23 mouse cellular contexts compared by ENCODE assay signal in genomic region chr1:191042688-191043087, GRCm38 (mm10). TPM values are rescaled to one million over a fixed set of nuclear protein-coding genes. Genes with fewer than 3 reads are reported as not detected.
DNase-seq lines count a peak whose midpoint lies in the region; ATAC-seq and TF ChIP-seq lines count a peak whose summit lies in the region.
"Had no signal": no experiment of that assay in that cellular context is flagged by ENCODE, and none has a peak within 500 bp of the region (broad histone marks: within the 10 kb centered on the region; RNA-seq: fewer than 3 reads in every experiment).

No protein-coding gene starts in this region.

- ATAC-seq in heart, embryonic 11.5 days (replicated peaks; ENCODE audit: insufficient number of reproducible peaks, low FRiP score, low TSS enrichment): no peak
- no peak; the same call in 1 of the 2 replicates for ATAC-seq in kidney, postnatal 0 days (replicated peaks; ENCODE audit: low FRiP score, low read depth)
- peak; percentile 69 for ATAC-seq in G1E (ENCODE audit: extremely low read depth, insufficient number of reproducible peaks, low FRiP score, poor library complexity, severe bottlenecking)
- ATAC-seq: forebrain, embryonic 14.5 days had no signal

- H3K4me3 ChIP-seq in heart, embryonic 11.5 days (ENCODE audit: low read depth, low read length): no peak overlapping the region
- H3K4me3 ChIP-seq in kidney, postnatal 0 days (replicated peaks; ENCODE audit: low read depth, low read length): no peak overlapping the region
- H3K4me3 ChIP-seq in G1E (ENCODE audit: low read depth, low read length): no peak overlapping the region
- H3K4me3 ChIP-seq: embryonic facial prominence, embryonic 13.5 days; heart, adult 2 months; heart, embryonic 12.5 days; hindbrain, embryonic 10.5 days had no signal

- no peaks in the 10 kb centered on the region for H3K27me3 ChIP-seq in heart, embryonic 11.5 days (ENCODE audit: control insufficient read depth, insufficient read depth, low read length)
- H3K27me3 ChIP-seq in kidney, postnatal 0 days (ENCODE audit: insufficient read depth, low read length): no peaks in the 10 kb centered on the region
- H3K27me3 ChIP-seq in G1E (ENCODE audit: insufficient read depth, low read length): no peaks in the 10 kb centered on the region
- H3K27me3 ChIP-seq: CH12.LX; embryonic facial prominence, embryonic 13.5 days; heart, embryonic 12.5 days had no signal

- H3K4me2 ChIP-seq in heart, embryonic 11.5 days: no peak overlapping the region
- no peak overlapping the region for H3K4me2 ChIP-seq in kidney, postnatal 0 days (ENCODE audit: low read length)
- H3K4me2 ChIP-seq: embryonic facial prominence, embryonic 13.5 days; heart, embryonic 12.5 days; hindbrain, embryonic 14.5 days had no signal

- no peak for TF ChIP-seq CTCF in kidney, postnatal 0 days (IDR thresholded peaks at IDR 0.05; ENCODE audit: low read depth)
- TF ChIP-seq CTCF in G1E (IDR thresholded peaks at IDR 0.05; ENCODE audit: low read depth, low read length): no peak

- 67% methylated on average over 3 of the region's 3 CpGs for WGBS in heart, embryonic 11.5 days (ENCODE audit: insufficient replicate concordance)
- 29% methylated on average over 3 of the region's 3 CpGs for WGBS in kidney, postnatal 0 days

- H3K9me3 ChIP-seq in heart, embryonic 11.5 days (replicated peaks; ENCODE audit: control insufficient read depth, low read length): no peaks in the 10 kb centered on the region
- H3K9me3 ChIP-seq in kidney, postnatal 0 days (replicated peaks; ENCODE audit: low read length): no peaks in the 10 kb centered on the region
- H3K9me3 ChIP-seq in G1E (replicated peaks): no peaks in the 10 kb centered on the region
- H3K9me3 ChIP-seq: embryonic facial prominence, embryonic 13.5 days; heart, embryonic 12.5 days; hindbrain, embryonic 10.5 days had no signal

- no peaks in the 10 kb centered on the region for H3K4me1 ChIP-seq in heart, embryonic 11.5 days (ENCODE audit: control insufficient read depth, insufficient read depth, low read length)
- no peaks in the 10 kb centered on the region for H3K4me1 ChIP-seq in kidney, postnatal 0 days (replicated peaks; ENCODE audit: insufficient read depth, low read length)
- peaks cover 27% of the 10 kb centered on the region for H3K4me1 ChIP-seq in G1E (ENCODE audit: insufficient read depth, low read depth, low read length)
- H3K4me1 ChIP-seq: embryonic facial prominence, embryonic 13.5 days; heart, embryonic 12.5 days; hindbrain, embryonic 10.5 days had no signal

- intact Hi-C loops in left cerebral cortex, postnatal 25 days (cut with DNase I): no loop called here

- DNase-seq in heart, adult 11 months: peak; percentile 19
- peak; percentile 73 for DNase-seq in kidney, postnatal 0 days (ENCODE audit: low spot score)
- DNase-seq in kidney, adult 11 months: no peak
- no peak for DNase-seq in G1E (ENCODE audit: low spot score)
- DNase-seq in kidney, postnatal 4 days: peak; percentile 22 to 38
- DNase-seq in cerebellum, postnatal 14 days: no peak
- DNase-seq in left cerebral cortex, postnatal 25 days (ENCODE audit: low spot score in 2 of 2): no peak
- DNase-seq: adrenal gland, postnatal 14 days; cerebellum, adult 11-12 months; cerebellum, adult 9-10 months; cerebellum, postnatal 36 days; gastrocnemius, postnatal 10 days; heart, adult 2 months had no signal

- H3K9ac ChIP-seq in heart, embryonic 11.5 days (ENCODE audit: low read depth, low read length): no peak overlapping the region
- no peak overlapping the region for H3K9ac ChIP-seq in kidney, postnatal 0 days (ENCODE audit: low read depth, low read length)
- H3K9ac ChIP-seq: embryonic facial prominence, embryonic 13.5 days; heart, embryonic 12.5 days; hindbrain, embryonic 14.5 days had no signal

- no peaks in the 10 kb centered on the region for H3K36me3 ChIP-seq in heart, embryonic 11.5 days (ENCODE audit: control insufficient read depth, insufficient read depth, low read length)
- no peaks in the 10 kb centered on the region for H3K36me3 ChIP-seq in kidney, postnatal 0 days (ENCODE audit: insufficient read depth, low read length)
- peaks cover 19% of the 10 kb centered on the region for H3K36me3 ChIP-seq in G1E (replicated peaks)
- H3K36me3 ChIP-seq: embryonic facial prominence, embryonic 13.5 days; heart, embryonic 12.5 days; hindbrain, embryonic 10.5 days had no signal

- no peak overlapping the region for H3K27ac ChIP-seq in heart, embryonic 11.5 days (ENCODE audit: low read depth, low read length)
- H3K27ac ChIP-seq in kidney, postnatal 0 days: no peak overlapping the region
- H3K27ac ChIP-seq: embryonic facial prominence, embryonic 13.5 days; heart, adult 2 months; hindbrain, embryonic 10.5 days; hindbrain, embryonic 14.5 days had no signal

RNA-seq across cellular contexts. Expression of gene Spata45, which starts 6.2 kb away (rescaled TPM):
- polyA plus RNA-seq in heart, embryonic 11.5 days (2014; fragmentation: Nextera tagmentation; extraction: Ambion mirVana): 0.86 TPM in 1 of 2 replicates, not detected in the other
- polyA plus RNA-seq in kidney, postnatal 0 days (2015; fragmentation: Nextera tagmentation; extraction: Ambion mirVana): not detected in 2 replicates
- total RNA-seq in G1E (2014; fragmentation: Nextera tagmentation): not detected in 2 replicates
- total RNA-seq in G1E (2017): not detected in 2 replicates
- polyA plus RNA-seq in G1E (2012): not detected in 2 replicates
- not detected for total RNA-seq in left cerebral cortex, postnatal 25 days (2021)
- total RNA-seq: adrenal gland, postnatal 14 days; CH12.LX; gastrocnemius, postnatal 10 days; gastrocnemius, postnatal 4 days; heart, adult 2 months; heart, postnatal 25 days had no signal
- polyA plus RNA-seq: embryonic facial prominence, embryonic 13.5 days; forebrain, embryonic 14.5 days; heart, adult 2 months; heart, embryonic 12.5 days; heart, embryonic 16.5 days; hindbrain, embryonic 10.5 days; hindbrain, embryonic 14.5 days had no signal

RNA-seq across cellular contexts. Expression of gene Flvcr1, which starts 16.7 kb away (rescaled TPM):
- polyA plus RNA-seq in heart, embryonic 11.5 days (2014; fragmentation: Nextera tagmentation; extraction: Ambion mirVana): 5.4 and 5.6 TPM in 2 replicates
- 7.5 and 7.9 TPM in 2 replicates for polyA plus RNA-seq in kidney, postnatal 0 days (2015; fragmentation: Nextera tagmentation; extraction: Ambion mirVana)
- 18.7 and 20.2 TPM in 2 replicates for total RNA-seq in G1E (2014; fragmentation: Nextera tagmentation)
- total RNA-seq in G1E (2017): 21.9 and 22.5 TPM in 2 replicates
- polyA plus RNA-seq in G1E (2012): 8.2 and 8.8 TPM in 2 replicates
- total RNA-seq in left cerebral cortex, postnatal 25 days (2021): 10 to 100 TPM; 13.0 to 15.3 TPM

RNA-seq across cellular contexts. Expression of gene Tatdn3, which starts 20.0 kb away (rescaled TPM):
- polyA plus RNA-seq in heart, embryonic 11.5 days (2014; fragmentation: Nextera tagmentation; extraction: Ambion mirVana): 19.6 and 20.3 TPM in 2 replicates
- 15.6 and 16.1 TPM in 2 replicates for polyA plus RNA-seq in kidney, postnatal 0 days (2015; fragmentation: Nextera tagmentation; extraction: Ambion mirVana)
- total RNA-seq in G1E (2014; fragmentation: Nextera tagmentation): 33.6 and 53.0 TPM in 2 replicates
- total RNA-seq in G1E (2017): 36.8 and 50.0 TPM in 2 replicates
- polyA plus RNA-seq in G1E (2012): 0.77 and 1.6 TPM in 2 replicates
- total RNA-seq in left cerebral cortex, postnatal 25 days (2021): 10 to 100 TPM; 26.6 to 27.1 TPM

RNA-seq across cellular contexts. Expression of gene Nsl1, which starts 20.1 kb away (rescaled TPM):
- polyA plus RNA-seq in heart, embryonic 11.5 days (2014; fragmentation: Nextera tagmentation; extraction: Ambion mirVana): 12.7 and 14.0 TPM in 2 replicates
- 8.6 and 12.1 TPM in 2 replicates for polyA plus RNA-seq in kidney, postnatal 0 days (2015; fragmentation: Nextera tagmentation; extraction: Ambion mirVana)
- total RNA-seq in G1E (2014; fragmentation: Nextera tagmentation) (12.5 and 13.4 TPM in 2 replicates), G1E (2017) (18.1 and 22.1 TPM in 2 replicates)
- 19.4 and 25.6 TPM in 2 replicates for polyA plus RNA-seq in G1E (2012)
- total RNA-seq in left cerebral cortex, postnatal 25 days (2021): under 1 TPM; 0.32 to 0.69 TPM

RNA-seq across cellular contexts. Expression of gene Batf3, which starts 55.0 kb away (rescaled TPM):
- polyA plus RNA-seq in heart, embryonic 11.5 days (2014; fragmentation: Nextera tagmentation; extraction: Ambion mirVana): 3.9 and 5.1 TPM in 2 replicates
- polyA plus RNA-seq in kidney, postnatal 0 days (2015; fragmentation: Nextera tagmentation; extraction: Ambion mirVana): 10.5 and 12.5 TPM in 2 replicates
- not detected in 2 replicates for total RNA-seq in G1E (2014; fragmentation: Nextera tagmentation)
- 0.11 TPM in 1 of 2 replicates, not detected in the other for total RNA-seq in G1E (2017)
- 0.09 TPM in 1 of 2 replicates, not detected in the other for polyA plus RNA-seq in G1E (2012)
- 1 to 10 TPM; 1.2 to 1.9 TPM for total RNA-seq in left cerebral cortex, postnatal 25 days (2021)

Comparison
In these comparisons a context has a peak if more than half of its experiments do, and no peak if none do; other contexts are left out.
1. DNase-seq: peak in heart, adult 11 months (single experiment), kidney, postnatal 0 days (single experiment) and kidney, postnatal 4 days (2 of 2); none in kidney, adult 11 months (single experiment), G1E (single experiment), cerebellum, postnatal 14 days (0 of 2) and left cerebral cortex, postnatal 25 days (0 of 2).